Mouse (Mus musculus) hindbrain, embryonic 16.5 days (tissue): ENCODE data around the gene Olfr780. TPM values are rescaled to one million over a fixed set of nuclear protein-coding genes. Genes with fewer than 3 reads are reported as not detected.
"Not testable (repeated sequence)": the region's sequence is repeated elsewhere in the genome, so short reads cannot be mapped to it uniquely, and the experiment has no call there.

ENCODE experiments used
- ATAC-seq: fragments of 200-750 bp; cut with Nextera tagmentation; 2 replicates; pipeline ENCODE4 v1.8.0; 2017; ENCODE audit warnings: moderate TSS enrichment, moderate library complexity
- H3K27ac ChIP-seq: fragments of 300-500 bp; sonication (generic); 2 replicates; pipeline ENCODE4 v1.5.1; 2014; ENCODE audit warnings: low read depth, mild to moderate bottlenecking, control low read depth, low read length, moderate library complexity
- H3K27me3 ChIP-seq: fragments of 300-500 bp; sonication (generic); replicated peaks from 2 replicates; pipeline ENCODE4 v1.6.1; 2014; ENCODE audit warnings: low read length; ENCODE audit not compliant: control insufficient read depth, insufficient read depth
- H3K36me3 ChIP-seq: fragments of 300-500 bp; sonication (generic); 2 replicates; pipeline ENCODE4 v1.6.1; 2014; ENCODE audit warnings: mild to moderate bottlenecking, low read length, moderate library complexity, mixed read lengths; ENCODE audit not compliant: control insufficient read depth, insufficient read depth
- H3K4me1 ChIP-seq: fragments of 300-500 bp; sonication (generic); 2 replicates; pipeline ENCODE4 v1.6.1; 2014; ENCODE audit warnings: low read depth, low read length; ENCODE audit not compliant: control insufficient read depth, insufficient read depth
- H3K4me2 ChIP-seq: fragments of 300-500 bp; sonication (generic); 2 replicates; pipeline ENCODE4 v1.6.1; 2014; ENCODE audit warnings: mild to moderate bottlenecking, low read length, control low read depth, moderate library complexity
- H3K4me3 ChIP-seq: fragments of 300-500 bp; sonication (generic); 2 replicates; pipeline ENCODE4 v1.5.1; 2014; ENCODE audit warnings: mild to moderate bottlenecking, low read length, control low read depth, moderate library complexity
- H3K9ac ChIP-seq: fragments of 300-500 bp; sonication (generic); 2 replicates; pipeline ENCODE4 v1.6.1; 2014; ENCODE audit warnings: low read depth, mild to moderate bottlenecking, control low read depth, low read length, moderate library complexity
- H3K9me3 ChIP-seq: fragments of 300-500 bp; sonication (generic); 2 replicates; pipeline ENCODE4 v1.6.1; 2014; ENCODE audit warnings: mild to moderate bottlenecking, low read length, moderate library complexity; ENCODE audit not compliant: control insufficient read depth
- WGBS: fragments of 180-500 bp; shearing (Covaris S2); extraction: QIAGEN DNeasy Blood & Tissue Kit; methylation state at CpG from one replicate; pipeline ENCODE4 v1.1.7; 2014; 5-methylcytosine and 5-hydroxymethylcytosine counted together
- polyA plus RNA-seq: library from polyadenylated mRNA; unstranded; fragments of >200 nt; fragmentation: Nextera tagmentation; extraction: Ambion mirVana; gene quantifications from 2 replicates; pipeline ENCODE4 v1.2.1, GENCODE M21; 2015

The Olfr780 gene
- not detected in 2 replicates for polyA plus RNA-seq

DNA sequence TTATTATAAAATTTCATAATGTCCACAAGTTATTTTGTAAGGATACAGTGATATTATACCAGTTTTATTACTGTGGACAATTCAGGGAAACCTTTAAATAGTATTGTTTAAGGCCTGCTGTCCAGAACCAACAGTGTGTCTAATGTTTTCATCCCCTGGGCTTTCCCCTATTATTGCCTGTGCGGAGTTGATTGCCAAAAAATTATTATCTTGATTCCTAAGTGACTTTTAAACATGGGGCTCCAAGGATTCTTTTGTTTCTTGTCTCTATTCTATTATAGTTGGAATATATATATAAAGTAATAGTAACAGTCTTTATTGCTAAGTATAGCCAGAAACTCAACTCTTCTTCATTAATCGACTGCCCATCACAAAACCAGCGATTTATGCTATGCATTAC lies at the start of gene Olfr780:
Gene Olfr780 (plus strand): TSS at position 301 of the 400 bp plus-strand sequence.
- ATAC-seq = no peak
- no peaks in the 10 kb centered on the region for H3K9me3 ChIP-seq
- no peak within 1 kb of the TSS for H3K9ac ChIP-seq
- H3K36me3 ChIP-seq = no peaks in the 10 kb centered on the region
- H3K27me3 ChIP-seq = no peaks in the 10 kb centered on the region
- no peaks in the 10 kb centered on the region for H3K4me1 ChIP-seq
- H3K27ac ChIP-seq = no peak within 1 kb of the TSS
- no peak within 1 kb of the TSS for H3K4me2 ChIP-seq
- no peak within 1 kb of the TSS for H3K4me3 ChIP-seq
- 77% methylated on average over 3 of the region's 3 CpGs for WGBS

DNA sequence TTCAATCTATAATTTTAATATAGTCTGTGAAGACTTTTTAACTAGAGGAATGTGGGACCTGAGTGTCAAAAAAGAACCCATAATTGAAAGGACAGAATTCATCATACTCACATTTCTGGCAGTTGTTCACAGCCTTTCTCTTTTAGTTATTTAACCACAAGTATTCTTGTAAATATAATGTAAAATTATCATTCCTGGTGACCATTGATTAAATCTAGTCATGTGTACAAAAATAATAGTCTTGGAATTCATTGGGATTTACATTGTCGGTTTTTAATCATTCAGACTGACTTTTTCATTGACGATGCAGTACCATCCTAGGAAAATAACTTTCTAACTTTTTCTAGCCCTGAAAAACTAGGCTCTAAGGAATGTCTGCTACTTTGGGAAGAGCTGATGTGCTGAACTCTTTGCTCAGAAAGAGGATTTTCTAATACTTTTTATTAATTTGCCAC lies 46.8 kb upstream of the Olfr780 start, which contains the start of gene Olfr777:
Gene Olfr777 (minus strand): TSS at position 405 of the 455 bp plus-strand sequence.
- WGBS = 92% methylated on average over 2 of the region's 2 CpGs
- Histone ChIP-seq H3K27ac (no peak within 1 kb of the TSS), H3K27me3 (no peaks in the 10 kb centered on the region), H3K4me1 (no peaks in the 10 kb centered on the region), H3K36me3 (no peaks in the 10 kb centered on the region), H3K9me3 (no peaks in the 10 kb centered on the region), H3K9ac (no peak within 1 kb of the TSS), H3K4me3 (no peak within 1 kb of the TSS), H3K4me2 (no peak within 1 kb of the TSS)
- no peak for ATAC-seq

- not testable (repeated sequence) for H3K9ac ChIP-seq, H3K9me3 ChIP-seq, H3K4me1 ChIP-seq, H3K4me2 ChIP-seq, ATAC-seq, H3K36me3 ChIP-seq, H3K27me3 ChIP-seq, H3K4me3 ChIP-seq, H3K27ac ChIP-seq
- 59% methylated on average over 1 of the region's 1 CpGs for WGBS
Measured at GRCm38 (mm10) chr10:129312973-129313372, 4.9 kb upstream of the Olfr780 start.

DNA sequence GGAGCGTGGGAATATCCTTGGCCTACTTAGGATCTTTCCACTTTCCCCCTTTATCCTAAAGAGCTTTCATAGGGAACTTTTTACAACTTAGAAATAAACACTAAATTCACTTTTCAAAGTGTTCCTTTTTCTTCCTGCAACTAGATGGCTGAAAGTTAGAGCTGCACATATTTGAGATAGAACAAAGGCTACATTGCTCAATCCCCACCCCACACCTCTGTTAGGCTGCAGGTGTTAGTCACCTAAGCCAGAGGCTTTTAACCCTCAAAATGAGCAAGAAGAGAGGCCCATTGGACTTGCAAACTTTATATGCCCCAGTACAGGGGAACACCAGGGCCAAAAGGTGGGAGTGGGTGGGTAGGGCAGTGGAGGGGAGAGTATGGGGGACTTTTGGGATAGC lies 4.4 kb upstream of the Olfr780 start:
- ATAC-seq = not testable (repeated sequence)
- no CpG with 5 or more reads among the region's 1 CpGs for WGBS

GRCm38 (mm10) chr10:129328554-129328953 lies 10.6 kb downstream of the Olfr780 start, which contains the start of gene Olfr781:
TSS of gene Olfr781 (plus strand) at chr10:129328854.
- H3K4me2 ChIP-seq = no peak within 1 kb of the TSS

More for the DNA sequence above, 4.4 kb upstream of the Olfr780 start:
- not testable (repeated sequence) for H3K27ac ChIP-seq, H3K4me1 ChIP-seq, H3K27me3 ChIP-seq, H3K9me3 ChIP-seq, H3K4me2 ChIP-seq, H3K9ac ChIP-seq, H3K4me3 ChIP-seq, H3K36me3 ChIP-seq

DNA sequence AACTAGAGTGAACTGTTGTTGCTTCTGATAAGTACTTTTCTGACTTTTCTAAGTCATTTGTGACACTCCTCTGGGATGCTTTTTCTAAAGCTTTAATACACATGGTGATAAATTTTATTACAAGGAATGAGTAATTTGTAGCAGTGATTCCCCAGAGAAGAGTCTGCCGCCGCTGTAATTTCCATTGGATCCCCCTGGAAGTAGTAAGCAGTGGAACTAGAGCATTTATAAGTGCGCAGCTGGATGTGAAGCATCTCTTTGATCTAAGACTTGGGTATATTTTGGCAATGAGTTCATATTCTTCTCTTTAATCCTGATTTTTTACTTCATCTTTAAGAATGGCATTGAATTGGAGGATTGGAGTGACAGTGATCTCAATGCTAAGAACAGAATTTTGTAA lies 30.6 kb downstream of the Olfr780 start, which contains the start of gene Olfr782:
Gene Olfr782 (plus strand): TSS at position 301 of the 400 bp plus-strand sequence.
- WGBS = 75% methylated on average over 3 of the region's 3 CpGs
- H3K4me1 ChIP-seq = no peaks in the 10 kb centered on the region
- H3K9ac ChIP-seq = no peak within 1 kb of the TSS
- no peak within 1 kb of the TSS for H3K4me3 ChIP-seq
- no peak within 1 kb of the TSS for H3K4me2 ChIP-seq
- no peak for ATAC-seq
- no peaks in the 10 kb centered on the region for H3K36me3 ChIP-seq
- H3K9me3 ChIP-seq = no peaks in the 10 kb centered on the region
- H3K27me3 ChIP-seq = no peaks in the 10 kb centered on the region
- H3K27ac ChIP-seq = no peak within 1 kb of the TSS

More at GRCm38 (mm10) chr10:129328554-129328953, 10.6 kb downstream of the Olfr780 start, which contains the start of gene Olfr781:
- Histone ChIP-seq H3K4me1 (no peaks in the 10 kb centered on the region), H3K27ac (no peak within 1 kb of the TSS), H3K9me3 (no peaks in the 10 kb centered on the region), H3K9ac (no peak within 1 kb of the TSS), H3K27me3 (no peaks in the 10 kb centered on the region), H3K36me3 (no peaks in the 10 kb centered on the region), H3K4me3 (no peak within 1 kb of the TSS)
- no peak for ATAC-seq

GRCm38 (mm10) chr10:129352475-129352874 lies 34.6 kb downstream of the Olfr780 start:
- not testable (repeated sequence) for H3K9ac ChIP-seq, H3K27ac ChIP-seq, H3K9me3 ChIP-seq, H3K36me3 ChIP-seq, ATAC-seq, H3K4me1 ChIP-seq, H3K4me2 ChIP-seq, H3K27me3 ChIP-seq, H3K4me3 ChIP-seq
- 81% methylated on average over 2 of the region's 2 CpGs for WGBS

GRCm38 (mm10) chr10:129356496-129356895 lies 38.6 kb downstream of the Olfr780 start:
- not testable (repeated sequence) for H3K36me3 ChIP-seq, H3K4me2 ChIP-seq, H3K4me1 ChIP-seq, H3K9me3 ChIP-seq, ATAC-seq, H3K27ac ChIP-seq, H3K27me3 ChIP-seq, H3K9ac ChIP-seq, H3K4me3 ChIP-seq
- WGBS = 90% methylated on average over 4 of the region's 4 CpGs

DNA sequence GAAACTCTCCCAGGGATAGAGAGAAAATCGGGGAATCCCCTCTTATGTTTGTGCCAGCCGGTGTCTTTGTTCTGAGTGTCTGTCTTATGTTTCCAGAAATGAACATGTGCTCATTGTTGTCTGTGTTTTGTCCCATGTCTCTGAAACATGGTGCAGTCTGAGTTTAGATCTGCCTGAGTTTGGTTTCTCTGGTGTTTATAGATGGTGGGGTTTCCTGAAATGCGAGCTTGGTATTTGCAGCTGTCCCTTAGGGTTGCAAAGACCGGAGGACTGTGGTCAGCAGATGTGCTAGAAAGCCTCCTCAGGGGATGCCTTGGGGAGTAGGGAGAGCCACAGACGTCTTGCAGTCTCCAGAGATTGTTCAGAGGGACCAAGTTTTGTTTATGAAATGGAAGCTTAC lies 39.4 kb downstream of the Olfr780 start:
- H3K9me3 ChIP-seq = no peaks in the 10 kb centered on the region; the same call in 1 of the 2 replicates
- WGBS = 81% methylated on average over 5 of the region's 5 CpGs
- ATAC-seq = no peak

More for the DNA sequence above, 39.4 kb downstream of the Olfr780 start:
- Histone ChIP-seq H3K27ac (no peak overlapping the region), H3K4me1 (no peaks in the 10 kb centered on the region), H3K27me3 (no peaks in the 10 kb centered on the region), H3K4me2 (no peak overlapping the region), H3K4me3 (no peak overlapping the region), H3K9ac (no peak overlapping the region), H3K36me3 (no peaks in the 10 kb centered on the region)
